8 mouse cellular contexts compared by ENCODE assay signal in the genomic region with DNA sequence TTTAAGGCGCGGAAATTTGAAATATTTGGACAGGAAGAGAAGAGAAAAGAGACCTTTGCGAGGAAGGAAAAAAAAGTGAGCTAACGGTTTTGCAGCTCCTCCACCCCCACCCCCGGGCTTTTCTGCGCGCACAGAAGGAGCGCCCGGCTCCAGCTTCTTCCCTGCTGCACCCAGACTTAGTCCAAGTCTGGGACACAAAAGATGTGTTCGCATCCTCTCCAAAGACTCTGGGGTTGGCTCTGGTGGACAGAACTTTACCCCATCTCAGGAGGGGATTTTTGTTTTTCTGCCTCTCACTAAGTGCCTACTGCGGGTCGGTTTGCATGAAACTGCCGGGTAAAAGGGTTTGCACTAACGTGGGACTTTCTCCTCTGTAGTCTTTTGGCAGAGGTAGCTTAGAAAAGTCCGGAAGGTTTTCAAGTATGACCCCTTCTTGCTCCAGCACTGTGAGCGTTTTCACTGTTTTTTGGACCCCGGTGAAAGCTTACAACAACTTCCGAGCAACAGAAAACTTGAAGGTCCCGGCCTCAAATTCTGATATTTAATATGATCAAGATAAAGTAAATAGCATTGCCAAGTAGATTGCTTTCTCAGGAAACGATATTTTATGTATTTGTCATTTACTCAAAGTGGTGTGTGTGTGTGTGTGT. TPM values are rescaled to one million over a fixed set of nuclear protein-coding genes. Genes with fewer than 3 reads are reported as not detected.
DNase-seq lines count a peak whose midpoint lies in the region; ATAC-seq lines count a peak whose summit lies in the region.

No protein-coding gene starts in this region.

- peak; percentile 46 for DNase-seq in embryo, embryonic 9.5 days (ENCODE audit: extremely low spot score)
- no peak for DNase-seq in embryo, embryonic 10 days (ENCODE audit: low spot score)
- peak; percentile 63 for DNase-seq in 416B (ENCODE audit: low read depth)
- DNase-seq in induced T-regulatory cell, adult 2 months (ENCODE audit: low read depth) = peak; percentile 72
- DNase-seq in midbrain, embryonic 14.5 days = peak; percentile 31
- DNase-seq in gastrocnemius, postnatal 10 days = no peak

- no peaks in the 10 kb centered on the region for H3K36me3 ChIP-seq in embryonic facial prominence, embryonic 12.5 days
- H3K36me3 ChIP-seq in midbrain, embryonic 14.5 days (ENCODE audit: control insufficient read depth, insufficient read depth, low read length) = no peaks in the 10 kb centered on the region

- ATAC-seq in embryonic facial prominence, embryonic 12.5 days (ENCODE audit: insufficient number of reproducible peaks, insufficient read depth, low FRiP score, low TSS enrichment) = no peak
- no peak for ATAC-seq in midbrain, embryonic 14.5 days (ENCODE audit: low FRiP score, low TSS enrichment)
- ATAC-seq in monocyte, adult 5-6 weeks (replicated peaks; ENCODE audit: insufficient number of reproducible peaks, low FRiP score, low TSS enrichment, poor library complexity, severe bottlenecking) = no peak

- H3K9ac ChIP-seq in embryonic facial prominence, embryonic 12.5 days = no peak overlapping the region
- no peak overlapping the region for H3K9ac ChIP-seq in midbrain, embryonic 14.5 days (replicated peaks; ENCODE audit: low read length)

- H3K9me3 ChIP-seq in embryonic facial prominence, embryonic 12.5 days = no peaks in the 10 kb centered on the region
- no peaks in the 10 kb centered on the region for H3K9me3 ChIP-seq in midbrain, embryonic 14.5 days (ENCODE audit: control insufficient read depth, low read length)

- peaks cover 61% of the 10 kb centered on the region for H3K27me3 ChIP-seq in embryonic facial prominence, embryonic 12.5 days
- peaks cover 83% of the 10 kb centered on the region for H3K27me3 ChIP-seq in midbrain, embryonic 14.5 days (ENCODE audit: control insufficient read depth, insufficient read depth, low read length)

- WGBS in embryonic facial prominence, embryonic 12.5 days = 2% methylated on average over 20 of the region's 20 CpGs
- WGBS in midbrain, embryonic 14.5 days = 2% methylated on average over 20 of the region's 20 CpGs

- peak overlapping the region; percentile 47 for H3K4me2 ChIP-seq in embryonic facial prominence, embryonic 12.5 days (replicated peaks)
- peak overlapping the region; percentile 42; the same call in 1 of the 2 replicates for H3K4me2 ChIP-seq in midbrain, embryonic 14.5 days (ENCODE audit: low read length)

- peaks cover 7% of the 10 kb centered on the region for H3K4me1 ChIP-seq in embryonic facial prominence, embryonic 12.5 days
- H3K4me1 ChIP-seq in midbrain, embryonic 14.5 days (ENCODE audit: control insufficient read depth, insufficient read depth, low read length) = no peaks in the 10 kb centered on the region

- H3K27ac ChIP-seq in embryonic facial prominence, embryonic 12.5 days = no peak overlapping the region
- H3K27ac ChIP-seq in midbrain, embryonic 14.5 days (replicated peaks; ENCODE audit: low read depth, low read length) = no peak overlapping the region

- peak overlapping the region; percentile 27 for H3K4me3 ChIP-seq in embryonic facial prominence, embryonic 12.5 days
- H3K4me3 ChIP-seq in midbrain, embryonic 14.5 days (replicated peaks; ENCODE audit: low read depth, low read length) = no peak overlapping the region

RNA-seq across cellular contexts. Expression of a gene that starts 9.0 kb away (rescaled TPM):
- 7.4 and 9.8 TPM in 2 replicates for polyA plus RNA-seq in embryonic facial prominence, embryonic 12.5 days (2016; fragmentation: Nextera tagmentation; extraction: Ambion mirVana)
- polyA plus RNA-seq in midbrain, embryonic 14.5 days (2014; fragmentation: Nextera tagmentation; extraction: Ambion mirVana) = 1.4 and 3.0 TPM in 2 replicates
- 10 to 100 TPM; 20.6 TPM for total RNA-seq in gastrocnemius, postnatal 10 days (2021)
- total RNA-seq in monocyte, adult 5-6 weeks (2017) = 13.2 to 18.8 TPM (median 16.2 TPM) in 3 replicates

RNA-seq across cellular contexts. Expression of a gene that starts 18.4 kb away (rescaled TPM):
- 34.1 and 36.4 TPM in 2 replicates for polyA plus RNA-seq in embryonic facial prominence, embryonic 12.5 days (2016; fragmentation: Nextera tagmentation; extraction: Ambion mirVana)
- 40.9 and 48.4 TPM in 2 replicates for polyA plus RNA-seq in midbrain, embryonic 14.5 days (2014; fragmentation: Nextera tagmentation; extraction: Ambion mirVana)
- total RNA-seq in gastrocnemius, postnatal 10 days (2021) = 10 to 100 TPM; 26.8 to 27.6 TPM
- 38.0 to 46.6 TPM (median 46.0 TPM) in 3 replicates for total RNA-seq in monocyte, adult 5-6 weeks (2017)

Comparison
In these comparisons a context has a peak if more than half of its experiments do, and no peak if none do; other contexts are left out.
1. DNase-seq: peak in embryo, embryonic 9.5 days (single experiment), 416B (single experiment), induced T-regulatory cell, adult 2 months (single experiment) and midbrain, embryonic 14.5 days (single experiment); none in embryo, embryonic 10 days (single experiment) and gastrocnemius, postnatal 10 days (single experiment).